Mouse (Mus musculus): ENCODE data around the gene Nr4a1. TPM values are rescaled to one million over a fixed set of nuclear protein-coding genes. Genes with fewer than 3 reads are reported as not detected.

Nr4a1 gene
- polyA plus RNA-seq, 1 experiment: 51.4 TPM

GRCm38 (mm10) chr15:101316913-101317813 is 63.1 kb downstream of the Nr4a1 start:
- Histone ChIP-seq H3K36me3 (ENCODE audit: control insufficient read depth, insufficient read depth, low read length) (no peaks in the 10 kb centered on the region), H3K4me3 (ENCODE audit: control insufficient read depth, low read depth, low read length) (no peak overlapping the region), H3K27me3 (ENCODE audit: control insufficient read depth, insufficient read depth, low read length) (no peaks in the 10 kb centered on the region), H3K4me1 (ENCODE audit: control insufficient read depth, insufficient read depth, low read length) (peaks cover 5% of the 10 kb centered on the region), H3K27ac (ENCODE audit: control insufficient read depth, insufficient read depth, low read depth, low read length) (peak overlapping the region; percentile 36)
- TF ChIP-seq POLR2A (IDR thresholded peaks at IDR 0.05; ENCODE audit: control insufficient read depth, low read depth, low read length) (no peak), CTCF (IDR thresholded peaks at IDR 0.05; ENCODE audit: control insufficient read depth, insufficient read depth, insufficient replicate concordance, low read depth, low read length) (no peak)

- TF ChIP-seq CTCF (IDR thresholded peaks at IDR 0.05; ENCODE audit: control insufficient read depth, insufficient read depth, insufficient replicate concordance, low read depth, low read length) (no peak), POLR2A (IDR thresholded peaks at IDR 0.05; ENCODE audit: control insufficient read depth, low read depth, low read length) (no peak)
- Histone ChIP-seq H3K4me3 (ENCODE audit: control insufficient read depth, low read depth, low read length) (no peak overlapping the region), H3K27me3 (ENCODE audit: control insufficient read depth, insufficient read depth, low read length) (no peaks in the 10 kb centered on the region), H3K4me1 (ENCODE audit: control insufficient read depth, insufficient read depth, low read length) (peaks cover 7% of the 10 kb centered on the region), H3K27ac (ENCODE audit: control insufficient read depth, insufficient read depth, low read depth, low read length) (peak overlapping the region; percentile 36; the same call in 1 of the 2 replicates), H3K36me3 (ENCODE audit: control insufficient read depth, insufficient read depth, low read length) (no peaks in the 10 kb centered on the region)
Observed at GRCm38 (mm10) chr15:101317814-101318500, 63.9 kb downstream of the Nr4a1 start.

GRCm38 (mm10) chr15:101318889-101319765 is 65.1 kb downstream of the Nr4a1 start:
- TF ChIP-seq POLR2A (IDR thresholded peaks at IDR 0.05; ENCODE audit: control insufficient read depth, low read depth, low read length): no peak
- no peak for TF ChIP-seq CTCF (IDR thresholded peaks at IDR 0.05; ENCODE audit: control insufficient read depth, insufficient read depth, insufficient replicate concordance, low read depth, low read length)
- Histone ChIP-seq H3K27me3 (ENCODE audit: control insufficient read depth, insufficient read depth, low read length) (no peaks in the 10 kb centered on the region), H3K4me1 (ENCODE audit: control insufficient read depth, insufficient read depth, low read length) (peaks cover 7% of the 10 kb centered on the region), H3K4me3 (ENCODE audit: control insufficient read depth, low read depth, low read length) (no peak overlapping the region), H3K27ac (ENCODE audit: control insufficient read depth, insufficient read depth, low read depth, low read length) (peak overlapping the region; percentile 76), H3K36me3 (ENCODE audit: control insufficient read depth, insufficient read depth, low read length) (no peaks in the 10 kb centered on the region)

GRCm38 (mm10) chr15:101320010-101320617 is 66.0 kb downstream of the Nr4a1 start:
- H3K4me1 ChIP-seq (ENCODE audit: control insufficient read depth, insufficient read depth, low read length): peaks cover 7% of the 10 kb centered on the region
- TF ChIP-seq CTCF (IDR thresholded peaks at IDR 0.05; ENCODE audit: control insufficient read depth, insufficient read depth, insufficient replicate concordance, low read depth, low read length) (no peak), POLR2A (IDR thresholded peaks at IDR 0.05; ENCODE audit: control insufficient read depth, low read depth, low read length) (no peak)
- no peak overlapping the region for H3K4me3 ChIP-seq (ENCODE audit: control insufficient read depth, low read depth, low read length)
- H3K27me3 ChIP-seq (ENCODE audit: control insufficient read depth, insufficient read depth, low read length): no peaks in the 10 kb centered on the region
- H3K36me3 ChIP-seq (ENCODE audit: control insufficient read depth, insufficient read depth, low read length): no peaks in the 10 kb centered on the region
- peak overlapping the region; percentile 76 for H3K27ac ChIP-seq (ENCODE audit: control insufficient read depth, insufficient read depth, low read depth, low read length)

GRCm38 (mm10) chr15:101320618-101321041 is 66.6 kb downstream of the Nr4a1 start:
- H3K27ac ChIP-seq (ENCODE audit: control insufficient read depth, insufficient read depth, low read depth, low read length): peak overlapping the region; percentile 70
- TF ChIP-seq POLR2A (IDR thresholded peaks at IDR 0.05; ENCODE audit: control insufficient read depth, low read depth, low read length) (no peak), CTCF (IDR thresholded peaks at IDR 0.05; ENCODE audit: control insufficient read depth, insufficient read depth, insufficient replicate concordance, low read depth, low read length) (no peak)
- H3K4me3 ChIP-seq (ENCODE audit: control insufficient read depth, low read depth, low read length): no peak overlapping the region
- H3K36me3 ChIP-seq (ENCODE audit: control insufficient read depth, insufficient read depth, low read length): no peaks in the 10 kb centered on the region
- peaks cover 7% of the 10 kb centered on the region for H3K4me1 ChIP-seq (ENCODE audit: control insufficient read depth, insufficient read depth, low read length)
- H3K27me3 ChIP-seq (ENCODE audit: control insufficient read depth, insufficient read depth, low read length): no peaks in the 10 kb centered on the region

DNA sequence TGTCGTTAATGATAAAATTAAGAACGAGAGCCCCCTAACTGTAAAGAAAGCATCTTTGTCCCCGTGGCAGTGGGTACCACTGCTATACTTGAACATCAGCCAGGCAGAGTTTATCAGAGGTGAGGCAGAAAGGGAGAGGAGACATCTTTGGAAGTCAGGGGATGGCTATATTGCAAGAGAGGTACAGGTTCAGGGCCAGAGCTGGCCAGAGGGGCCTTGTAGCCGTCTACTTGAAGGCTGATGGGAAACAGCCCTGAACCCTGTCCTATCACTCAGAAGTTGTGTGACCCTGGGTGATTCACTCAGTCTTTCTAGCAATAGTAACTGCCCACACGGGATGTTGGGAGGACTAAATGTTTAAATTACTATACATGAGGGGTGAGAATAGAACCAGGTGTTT is 67.1 kb downstream of the Nr4a1 start:
- TF ChIP-seq CTCF (IDR thresholded peaks at IDR 0.05; ENCODE audit: control insufficient read depth, insufficient read depth, insufficient replicate concordance, low read depth, low read length) (no peak), POLR2A (IDR thresholded peaks at IDR 0.05; ENCODE audit: control insufficient read depth, low read depth, low read length) (no peak)
- peak overlapping the region; percentile 19 for H3K27ac ChIP-seq (ENCODE audit: control insufficient read depth, insufficient read depth, low read depth, low read length)
- no peaks in the 10 kb centered on the region for H3K27me3 ChIP-seq (ENCODE audit: control insufficient read depth, insufficient read depth, low read length)
- H3K4me1 ChIP-seq (ENCODE audit: control insufficient read depth, insufficient read depth, low read length): peaks cover 6% of the 10 kb centered on the region
- no peaks in the 10 kb centered on the region for H3K36me3 ChIP-seq (ENCODE audit: control insufficient read depth, insufficient read depth, low read length)
- no peak overlapping the region for H3K4me3 ChIP-seq (ENCODE audit: control insufficient read depth, low read depth, low read length)

Data from testis, adult 2 months (tissue).